Mouse (Mus musculus): ENCODE measurements around the gene L3mbtl3. TPM values are rescaled to one million over a fixed set of nuclear protein-coding genes. Genes with fewer than 3 reads are reported as not detected.

Gene L3mbtl3
- polyA plus RNA-seq (2012; rRNA removed; ENCODE audit: low replicate concordance): 4.7 and 7.6 TPM in 2 replicates

DNA sequence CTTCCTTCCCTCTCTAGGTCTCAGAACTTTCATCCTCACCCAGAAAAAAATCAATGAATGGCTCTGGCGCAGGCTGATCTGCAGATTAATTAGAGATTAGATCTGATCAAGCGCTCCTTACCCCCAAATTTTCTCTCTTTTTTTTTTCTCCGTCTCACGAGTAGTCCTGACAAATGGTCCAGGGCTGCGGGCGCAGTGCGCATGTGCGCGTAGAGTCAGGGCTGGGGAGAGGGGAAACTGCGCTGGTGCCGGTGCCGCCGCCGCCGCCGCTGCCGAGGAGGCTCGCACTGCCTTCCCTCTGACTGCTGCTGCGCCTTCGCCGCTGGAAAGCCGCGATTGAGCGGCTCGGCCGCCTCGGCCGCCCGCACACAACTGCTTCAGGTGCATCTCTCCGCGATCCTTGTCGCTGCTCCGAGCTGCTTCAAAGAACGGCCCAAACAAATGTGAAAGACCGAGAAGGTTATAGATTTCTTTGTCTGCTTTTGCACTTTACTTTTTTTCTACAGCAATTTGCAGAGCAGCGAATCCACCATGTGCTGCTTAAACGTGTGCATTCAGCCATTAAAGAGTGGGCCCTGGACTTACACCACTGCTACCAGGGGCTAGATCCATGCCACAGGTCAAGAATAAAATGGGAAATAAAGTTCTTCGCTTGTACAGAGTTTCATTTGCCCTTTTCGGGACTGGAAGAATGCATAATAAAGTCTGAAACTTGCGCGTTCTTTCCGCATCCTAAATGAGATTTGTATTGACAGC, at the start of gene L3mbtl3:
L3mbtl3 (minus strand) TSS at position 182 of the 756 bp plus-strand sequence.

DNA sequence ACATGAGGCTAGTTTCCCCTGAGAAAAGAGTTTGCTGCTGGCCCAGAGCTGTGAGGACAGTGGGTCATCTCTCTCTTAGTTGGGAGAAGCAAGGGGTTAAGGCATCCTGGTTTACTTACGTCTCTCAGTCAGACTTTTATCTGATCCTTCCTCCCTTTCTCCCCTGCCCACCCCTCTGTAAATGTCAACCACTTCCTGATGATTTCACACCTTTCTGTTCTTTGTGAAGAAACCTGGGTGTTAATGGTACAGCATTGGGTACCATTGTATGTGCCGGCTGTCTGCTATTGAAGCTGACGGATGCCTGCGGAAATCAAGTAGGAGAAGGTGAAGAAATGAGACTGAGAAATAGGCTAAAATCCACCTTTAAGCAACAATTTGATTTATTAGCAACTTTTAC, 146.3 kb downstream of the L3mbtl3 start, which contains the start of gene Samd3:
Samd3 (plus strand) TSS at position 220 of the 400 bp plus-strand sequence.

Other genes starting within 250 kb of the L3mbtl3 start
- 0.76 TPM in 1 of 2 replicates, not detected in the other for gene Samd3, start 146.3 kb downstream of the L3mbtl3 start, polyA plus RNA-seq (2012; rRNA removed; ENCODE audit: low replicate concordance)

All from subcutaneous adipose tissue, adult 2 months (tissue).